Mouse (Mus musculus): Measurements from ENCODE around the gene Tmod4. TPM values are rescaled to one million over a fixed set of nuclear protein-coding genes. Genes with fewer than 3 reads are reported as not detected.
"Not testable (repeated sequence)": the region's sequence is repeated elsewhere in the genome, so short reads cannot be mapped to it uniquely, and the experiment has no call there.

Gene Tmod4
- polyA plus RNA-seq (2015; fragmentation: Nextera tagmentation; extraction: Ambion mirVana) = 0.82 and 1.4 TPM in 2 replicates

DNA sequence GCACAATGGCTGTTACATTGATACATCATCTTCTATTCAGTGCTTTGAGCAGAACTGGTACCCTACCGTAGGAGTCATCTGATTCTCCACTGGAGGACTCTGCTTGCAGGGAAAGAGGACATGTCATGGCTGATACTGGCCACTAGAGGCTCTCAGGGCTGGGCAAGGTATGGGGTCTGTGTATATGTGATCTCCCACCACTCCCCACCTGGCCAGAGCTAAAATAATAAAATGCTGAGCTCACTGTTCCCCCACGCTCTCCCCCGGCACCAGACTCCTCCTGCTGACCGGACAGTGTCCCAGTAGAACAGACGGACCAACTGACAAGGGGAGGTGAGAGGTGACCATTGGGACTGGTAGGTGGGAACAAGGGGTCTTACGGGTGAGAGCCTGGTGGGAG lies at the start of gene Tmod4:
TSS of gene Tmod4 (plus strand) at position 231 of the 400 bp plus-strand sequence.
- no peak for ATAC-seq (ENCODE audit: extremely low read depth, insufficient number of reproducible peaks, low FRiP score, low TSS enrichment)
- H3K9me3 ChIP-seq = no peaks in the 10 kb centered on the region
- H3K4me2 ChIP-seq = peak within 1 kb of the TSS; percentile 34
- H3K27me3 ChIP-seq (replicated peaks) = no peaks in the 10 kb centered on the region
- H3K4me1 ChIP-seq = peaks cover 19% of the 10 kb centered on the region
- H3K36me3 ChIP-seq = peaks cover 45% of the 10 kb centered on the region
- H3K4me3 ChIP-seq = no peak within 1 kb of the TSS
- H3K27ac ChIP-seq (replicated peaks) = peak within 1 kb of the TSS; percentile 67
- 54% methylated on average over 6 of the region's 6 CpGs for WGBS
- H3K9ac ChIP-seq = 0 out of 2 replicates have a peak within 1 kb of the TSS, but pooled peaks have one; percentile 33

DNA sequence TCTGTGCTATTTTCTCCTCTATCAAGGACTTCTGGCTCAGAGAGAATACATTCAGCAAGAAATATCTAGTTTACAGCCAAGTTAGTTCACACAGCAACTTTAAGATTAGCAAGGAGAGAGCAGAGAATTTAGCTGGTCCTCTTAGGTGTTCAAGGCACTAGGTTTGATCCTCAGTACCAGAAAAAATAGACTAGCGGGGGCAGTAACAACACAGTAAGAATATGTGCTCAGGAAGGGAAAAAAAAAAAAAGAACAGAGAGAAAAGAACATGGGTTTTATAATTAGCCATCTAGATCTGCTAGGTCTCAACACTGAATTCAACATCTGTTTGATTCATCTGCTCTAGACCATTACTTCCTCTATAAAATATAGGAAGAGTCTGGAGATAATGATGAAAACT lies 36.2 kb upstream of the Tmod4 start:
- 95% methylated on average over 1 of the region's 1 CpGs for WGBS
- H3K4me2 ChIP-seq = no peak overlapping the region
- H3K27ac ChIP-seq (replicated peaks) = no peak overlapping the region
- H3K36me3 ChIP-seq = peaks cover 19% of the 10 kb centered on the region
- ATAC-seq (ENCODE audit: extremely low read depth, insufficient number of reproducible peaks, low FRiP score, low TSS enrichment) = no peak
- H3K4me1 ChIP-seq = no peaks in the 10 kb centered on the region
- no peaks in the 10 kb centered on the region for H3K27me3 ChIP-seq (replicated peaks)
- H3K4me3 ChIP-seq = no peak overlapping the region
- H3K9ac ChIP-seq = no peak overlapping the region
- no peaks in the 10 kb centered on the region for H3K9me3 ChIP-seq

DNA sequence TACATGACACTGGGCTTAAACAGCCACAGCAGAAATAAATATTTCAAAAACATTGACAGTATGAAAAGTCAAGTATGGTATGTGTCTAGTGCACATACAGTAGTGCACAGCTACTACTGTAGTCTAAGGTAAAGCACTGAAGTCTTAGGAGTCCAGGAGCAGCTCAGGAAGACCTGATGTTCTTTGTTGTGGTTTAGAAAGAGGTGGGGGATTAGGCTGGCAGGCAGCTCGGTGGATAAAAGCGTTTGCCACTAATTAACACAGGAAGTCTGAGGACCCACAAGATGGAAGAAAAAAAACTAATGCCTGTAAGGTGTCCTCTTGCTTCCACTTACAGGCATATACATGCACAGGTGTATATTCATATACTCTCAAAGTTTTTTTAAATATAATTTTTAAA lies 23.4 kb upstream of the Tmod4 start:
- Histone ChIP-seq H3K9me3 (no peaks in the 10 kb centered on the region), H3K27ac (replicated peaks) (no peak overlapping the region), H3K4me2 (no peak overlapping the region), H3K9ac (no peak overlapping the region), H3K4me3 (no peak overlapping the region), H3K36me3 (peaks cover 39% of the 10 kb centered on the region), H3K4me1 (peaks cover 43% of the 10 kb centered on the region), H3K27me3 (replicated peaks) (no peaks in the 10 kb centered on the region)
- 36% methylated on average over 2 of the region's 2 CpGs for WGBS
- no peak for ATAC-seq (ENCODE audit: extremely low read depth, insufficient number of reproducible peaks, low FRiP score, low TSS enrichment)

DNA sequence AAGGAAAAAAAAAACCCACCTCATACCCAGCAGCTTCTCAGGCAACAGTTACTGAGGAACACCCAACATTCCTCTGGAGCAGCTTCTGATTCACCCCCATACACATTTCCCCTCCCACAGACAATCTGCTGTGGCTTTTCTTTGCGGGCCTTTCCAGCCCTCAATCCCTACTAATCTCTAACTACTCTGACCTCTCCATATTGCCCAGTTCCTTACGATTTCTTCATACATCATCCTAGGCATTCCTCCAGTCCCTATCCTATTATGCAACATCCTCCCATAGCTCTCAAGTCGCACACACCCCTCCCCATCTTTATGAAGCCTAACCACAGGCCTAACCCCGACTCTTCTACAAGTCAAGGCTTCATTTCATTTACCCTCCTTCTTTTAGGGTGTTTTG lies 19.2 kb upstream of the Tmod4 start:
- H3K4me1 ChIP-seq = peaks cover 35% of the 10 kb centered on the region
- no peaks in the 10 kb centered on the region for H3K9me3 ChIP-seq
- H3K36me3 ChIP-seq = peaks cover 25% of the 10 kb centered on the region
- peak overlapping the region; percentile 98 for H3K9ac ChIP-seq
- H3K27me3 ChIP-seq (replicated peaks) = no peaks in the 10 kb centered on the region
- peak overlapping the region; percentile 95 for H3K4me2 ChIP-seq
- no peak for ATAC-seq (ENCODE audit: extremely low read depth, insufficient number of reproducible peaks, low FRiP score, low TSS enrichment)
- 29% methylated on average over 4 of the region's 4 CpGs for WGBS
- H3K27ac ChIP-seq (replicated peaks) = peak overlapping the region; percentile 89
- peak overlapping the region; percentile 97 for H3K4me3 ChIP-seq

DNA sequence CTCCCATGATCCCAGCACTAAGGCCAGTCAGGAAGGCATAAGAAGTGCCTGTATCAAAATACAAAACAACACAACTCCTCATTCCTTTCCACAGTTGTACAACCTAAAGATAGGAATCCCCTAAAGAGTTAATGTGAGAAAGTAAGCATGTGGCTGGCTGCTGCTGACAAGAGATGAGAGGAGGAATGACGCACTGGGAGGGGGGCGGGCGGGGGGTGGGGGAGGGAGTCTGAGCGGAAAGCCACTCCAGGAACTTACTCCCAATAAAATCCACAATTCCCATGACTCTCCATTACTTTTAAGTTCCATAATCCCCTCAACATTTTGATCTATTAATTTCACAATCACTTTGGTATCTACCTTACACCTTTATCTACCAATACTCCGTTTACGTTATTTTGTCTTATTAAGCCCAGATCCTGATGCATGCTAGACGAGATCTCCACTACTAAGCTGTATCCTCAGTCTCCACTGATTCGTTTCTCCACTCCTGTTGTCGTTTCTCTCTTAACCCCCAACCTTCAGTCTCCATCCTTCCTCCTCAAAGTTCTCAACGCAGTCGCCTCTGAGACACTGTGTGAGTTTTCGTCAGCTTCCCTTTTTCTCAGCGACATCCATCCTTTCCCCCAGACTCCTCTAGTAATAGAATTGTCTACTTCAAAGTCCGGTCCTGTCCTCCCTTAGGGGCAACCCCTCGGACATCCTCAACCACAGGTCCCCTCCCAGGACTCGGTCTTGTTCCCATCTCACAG lies 18.5 kb upstream of the Tmod4 start:
- 0% methylated on average over 16 of the region's 16 CpGs for WGBS
- Histone ChIP-seq H3K4me3 (peak overlapping the region; percentile 97), H3K27ac (replicated peaks) (peak overlapping the region; percentile 89), H3K4me2 (peak overlapping the region; percentile 95), H3K36me3 (peaks cover 24% of the 10 kb centered on the region), H3K4me1 (peaks cover 41% of the 10 kb centered on the region), H3K9ac (peak overlapping the region; percentile 98), H3K9me3 (no peaks in the 10 kb centered on the region), H3K27me3 (replicated peaks) (no peaks in the 10 kb centered on the region)
- no peak for ATAC-seq (ENCODE audit: extremely low read depth, insufficient number of reproducible peaks, low FRiP score, low TSS enrichment)

DNA sequence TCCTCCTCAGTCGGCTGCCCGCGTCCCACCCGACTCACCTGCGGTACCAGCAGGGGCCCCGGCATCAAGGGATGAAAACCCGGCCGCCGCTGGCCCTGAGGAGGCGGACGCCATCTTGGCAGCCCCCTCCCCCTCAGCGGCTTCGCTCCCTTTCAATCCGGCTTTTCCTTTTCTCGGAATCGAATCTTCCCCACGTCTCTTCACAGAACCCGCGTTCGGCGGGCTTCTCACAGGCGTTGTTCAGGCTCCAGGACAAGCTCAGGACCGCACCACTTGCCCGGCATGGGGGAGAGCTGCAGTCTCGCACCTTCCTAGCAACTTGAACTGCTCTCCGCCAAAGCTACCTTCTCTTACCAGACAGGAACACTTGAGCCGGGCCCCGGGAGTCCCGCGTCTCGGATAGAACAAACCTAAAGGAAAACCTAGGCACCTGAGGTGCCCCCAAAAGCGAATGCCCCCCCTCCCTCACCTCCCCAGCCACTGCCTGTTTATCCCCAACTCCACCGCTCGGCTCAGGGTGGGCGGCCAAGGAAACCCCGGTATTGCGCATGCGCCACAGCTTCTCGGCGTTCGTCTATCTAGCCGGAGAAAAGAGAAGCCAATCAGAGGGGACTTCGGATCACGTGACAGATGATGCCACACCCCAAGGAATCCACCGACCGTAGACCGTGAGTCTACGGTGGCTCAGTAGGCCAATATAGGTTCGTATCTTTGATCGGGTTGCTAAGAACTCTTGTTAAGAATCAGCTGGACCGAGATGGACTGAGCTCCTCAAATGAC lies 17.7 kb upstream of the Tmod4 start, which contains the start of gene Pip5k1a:
TSS of gene Pip5k1a (minus strand) at position 593 of the 780 bp plus-strand sequence.
- peak within 1 kb of the TSS; percentile 97 for H3K4me3 ChIP-seq
- peaks cover 36% of the 10 kb centered on the region for H3K4me1 ChIP-seq
- H3K36me3 ChIP-seq = peaks cover 17% of the 10 kb centered on the region
- ATAC-seq (ENCODE audit: extremely low read depth, insufficient number of reproducible peaks, low FRiP score, low TSS enrichment) = peak; percentile 83
- peak within 1 kb of the TSS; percentile 98 for H3K9ac ChIP-seq
- H3K9me3 ChIP-seq = no peaks in the 10 kb centered on the region
- WGBS = under 1% methylated on average over 51 of the region's 51 CpGs
- peak within 1 kb of the TSS; percentile 89 for H3K27ac ChIP-seq (replicated peaks)
- H3K27me3 ChIP-seq (replicated peaks) = no peaks in the 10 kb centered on the region
- peak within 1 kb of the TSS; percentile 95 for H3K4me2 ChIP-seq

DNA sequence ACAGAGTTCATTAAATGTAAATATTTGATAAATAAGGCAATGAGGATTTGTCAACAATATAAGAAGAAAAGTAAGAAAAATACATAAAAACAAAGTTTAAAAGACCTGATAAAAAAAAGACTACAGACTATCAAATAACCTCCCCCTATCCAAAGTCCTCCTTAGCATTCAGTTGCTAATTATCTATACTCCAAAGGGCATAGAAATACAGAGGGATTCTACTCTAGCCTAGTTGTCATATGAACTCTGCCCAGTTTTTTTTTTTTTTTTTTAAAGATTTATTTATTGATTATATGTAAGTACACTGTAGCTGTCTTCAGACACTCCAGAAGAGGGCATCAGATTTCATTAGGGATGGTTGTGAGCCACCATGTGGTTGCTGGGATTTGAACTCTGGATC lies 17.0 kb upstream of the Tmod4 start:
- H3K4me3 ChIP-seq = peak overlapping the region; percentile 97
- H3K4me2 ChIP-seq = peak overlapping the region; percentile 95
- H3K9ac ChIP-seq = peak overlapping the region; percentile 77
- H3K36me3 ChIP-seq = peaks cover 12% of the 10 kb centered on the region
- not testable (repeated sequence) for ATAC-seq (ENCODE audit: extremely low read depth, insufficient number of reproducible peaks, low FRiP score, low TSS enrichment); H3K27me3 ChIP-seq (replicated peaks); H3K9me3 ChIP-seq
- H3K27ac ChIP-seq (replicated peaks) = 0 out of 2 replicates have a peak overlapping the region, but pooled peaks have one; percentile 41
- peaks cover 34% of the 10 kb centered on the region for H3K4me1 ChIP-seq

DNA sequence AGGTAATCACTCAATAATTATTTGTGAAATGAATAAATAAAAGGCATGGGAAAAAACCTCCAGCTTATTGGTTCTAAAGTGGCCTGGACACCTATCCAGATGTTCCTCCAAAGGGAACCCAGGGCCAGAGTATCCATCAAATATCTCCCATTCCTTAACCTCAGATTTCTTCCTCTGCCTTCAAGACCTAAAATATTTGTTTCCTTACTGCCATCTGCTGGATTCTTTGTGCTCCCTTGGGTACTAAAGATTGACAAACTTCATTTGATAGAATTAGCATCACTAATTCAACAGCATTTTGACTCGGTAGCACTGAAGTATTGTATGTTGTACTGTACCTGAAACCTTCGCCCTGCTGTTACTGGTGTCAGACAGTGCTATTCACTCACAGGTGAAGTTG lies 16.4 kb upstream of the Tmod4 start:
- H3K4me1 ChIP-seq = peaks cover 38% of the 10 kb centered on the region
- H3K27ac ChIP-seq (replicated peaks) = no peak overlapping the region
- ATAC-seq (ENCODE audit: extremely low read depth, insufficient number of reproducible peaks, low FRiP score, low TSS enrichment) = no peak
- no peaks in the 10 kb centered on the region for H3K27me3 ChIP-seq (replicated peaks)
- no peaks in the 10 kb centered on the region for H3K9me3 ChIP-seq
- peaks cover 8% of the 10 kb centered on the region for H3K36me3 ChIP-seq
- 66% methylated on average over 2 of the region's 2 CpGs for WGBS
- H3K9ac ChIP-seq = no peak overlapping the region
- no peak overlapping the region for H3K4me3 ChIP-seq
- no peak overlapping the region for H3K4me2 ChIP-seq

DNA sequence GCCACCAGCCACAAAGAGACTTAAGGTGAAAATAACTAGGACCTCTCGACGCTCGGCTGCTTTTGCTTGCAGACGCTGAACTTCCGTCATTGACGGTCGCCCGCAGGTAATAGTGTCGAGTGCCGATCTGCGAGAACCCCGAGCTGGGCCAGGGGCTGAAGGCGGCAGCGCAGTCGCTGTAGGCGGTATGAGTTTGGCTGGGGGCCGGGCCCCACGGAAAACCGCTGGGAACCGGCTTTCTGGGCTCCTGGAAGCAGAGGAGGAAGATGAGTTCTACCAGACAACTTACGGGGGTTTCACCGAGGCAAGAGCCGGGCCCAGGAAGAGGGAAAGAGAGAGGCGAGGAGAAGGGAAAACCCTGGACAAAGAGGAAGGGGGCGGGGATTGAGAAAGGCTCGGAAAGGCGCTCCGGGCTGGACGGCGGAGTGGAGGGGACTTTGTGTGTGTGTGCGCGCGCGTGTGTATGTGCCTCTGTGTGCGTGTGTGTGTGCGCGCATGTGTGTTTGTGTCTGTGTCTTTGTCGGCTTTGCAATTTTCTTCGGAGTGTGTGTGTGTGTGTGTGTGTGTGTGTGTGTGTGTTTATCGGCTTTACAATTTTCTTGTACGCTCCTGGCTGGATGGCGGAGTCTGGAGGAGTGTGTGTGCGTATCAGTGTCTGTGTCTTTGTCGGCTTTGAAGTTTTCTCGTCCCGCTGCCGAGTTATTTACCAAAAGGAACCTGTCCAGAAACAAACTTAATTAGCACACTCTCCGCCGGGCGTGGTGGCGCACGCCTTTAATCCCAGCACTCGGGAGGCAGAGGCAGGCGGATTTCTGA lies 13.2 kb upstream of the Tmod4 start, which contains the start of gene Vps72:
TSS of gene Vps72 (plus strand) at position 112 of the 816 bp plus-strand sequence.
- peak; percentile 48; the same call in 1 of the 2 replicates for ATAC-seq (ENCODE audit: extremely low read depth, insufficient number of reproducible peaks, low FRiP score, low TSS enrichment)
- peak within 1 kb of the TSS; percentile 86 for H3K4me3 ChIP-seq
- peak within 1 kb of the TSS; percentile 95 for H3K9ac ChIP-seq
- under 1% methylated on average over 54 of the region's 54 CpGs for WGBS
- peak within 1 kb of the TSS; percentile 68 for H3K4me2 ChIP-seq
- peak within 1 kb of the TSS; percentile 99 for H3K27ac ChIP-seq (replicated peaks)
- H3K9me3 ChIP-seq = no peaks in the 10 kb centered on the region
- H3K27me3 ChIP-seq (replicated peaks) = no peaks in the 10 kb centered on the region
- H3K4me1 ChIP-seq = peaks cover 24% of the 10 kb centered on the region
- H3K36me3 ChIP-seq = peaks cover 21% of the 10 kb centered on the region

DNA sequence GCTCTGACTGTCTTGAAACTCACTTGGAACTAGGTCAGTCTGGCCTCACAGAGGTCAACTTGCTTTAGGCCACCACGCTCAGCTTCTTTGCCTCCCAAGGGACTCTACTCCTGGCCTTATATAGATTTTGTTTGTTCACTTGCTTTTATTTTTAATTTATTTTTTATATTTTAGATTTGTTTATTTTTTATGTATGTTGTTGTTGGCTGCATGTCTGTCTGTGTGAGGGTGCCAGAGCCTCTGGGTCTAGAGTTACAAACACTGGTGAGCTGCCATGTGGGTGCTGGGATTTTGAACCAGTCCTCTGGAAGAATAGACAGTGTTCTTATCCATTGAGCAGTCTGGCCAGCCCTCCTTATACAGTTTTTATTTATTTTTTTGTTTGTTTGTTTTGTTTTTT lies 11.5 kb upstream of the Tmod4 start:
- 97% methylated on average over 1 of the region's 1 CpGs for WGBS
- H3K9ac ChIP-seq = no peak overlapping the region

DNA sequence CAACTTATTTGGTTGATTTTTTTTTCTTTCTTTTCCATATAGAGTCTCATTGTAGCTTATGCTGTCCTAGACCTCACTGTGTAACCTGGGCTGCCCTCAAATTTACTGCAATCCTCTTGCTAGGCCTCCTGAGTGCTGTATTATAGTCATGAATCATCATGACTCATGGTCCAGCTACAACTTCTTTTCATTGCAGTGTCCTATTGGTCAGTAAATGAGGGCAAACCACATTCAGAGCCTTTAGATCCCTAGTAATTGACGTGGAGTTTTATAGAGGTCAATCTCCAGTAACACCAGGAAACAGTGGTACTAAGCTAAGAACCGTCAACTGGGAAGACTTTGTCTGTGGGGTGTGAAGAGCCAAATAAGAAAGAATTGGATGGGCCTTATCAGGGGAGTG lies 6.5 kb upstream of the Tmod4 start:
- Histone ChIP-seq H3K36me3 (peaks cover 85% of the 10 kb centered on the region), H3K9ac (no peak overlapping the region), H3K27me3 (replicated peaks) (no peaks in the 10 kb centered on the region), H3K27ac (replicated peaks) (no peak overlapping the region), H3K9me3 (no peaks in the 10 kb centered on the region), H3K4me1 (peaks cover 2% of the 10 kb centered on the region; the same call in 1 of the 2 replicates), H3K4me2 (no peak overlapping the region), H3K4me3 (no peak overlapping the region)
- WGBS = 89% methylated on average over 2 of the region's 2 CpGs
- ATAC-seq (ENCODE audit: extremely low read depth, insufficient number of reproducible peaks, low FRiP score, low TSS enrichment) = no peak

More for the DNA sequence above, 11.5 kb upstream of the Tmod4 start:
- H3K27ac ChIP-seq (replicated peaks) = no peak overlapping the region
- peaks cover 24% of the 10 kb centered on the region for H3K4me1 ChIP-seq
- H3K36me3 ChIP-seq = peaks cover 35% of the 10 kb centered on the region
- H3K9me3 ChIP-seq = no peaks in the 10 kb centered on the region
- peak overlapping the region; percentile 68 for H3K4me2 ChIP-seq
- H3K27me3 ChIP-seq (replicated peaks) = no peaks in the 10 kb centered on the region
- no peak for ATAC-seq (ENCODE audit: extremely low read depth, insufficient number of reproducible peaks, low FRiP score, low TSS enrichment)
- no peak overlapping the region for H3K4me3 ChIP-seq

Data from heart, embryonic 13.5 days (tissue).